Comparison of ENCODE assay signal across 2 mouse cellular contexts in genomic region chr2:165055905-165056304, GRCm38 (mm10).
TF ChIP-seq lines count a peak whose summit lies in the region.

No protein-coding gene starts in this region.

TF ChIP-seq in CH12.LX, 34 proteins besides CTCF, POLR2A, EP300 and RAD21:
- TF ChIP-seq USF1 (IDR thresholded peaks at IDR 0.05; ENCODE audit: low read depth, low read length), result no peak
- no peak; the same call in 1 of the 2 replicates for TF ChIP-seq CHD2 (IDR thresholded peaks at IDR 0.05; ENCODE audit: low read length)
- TF ChIP-seq GABPA (IDR thresholded peaks at IDR 0.05; ENCODE audit: insufficient replicate concordance, low read depth, low read length), result no peak
- no peak for TF ChIP-seq ZC3H11A (IDR thresholded peaks at IDR 0.05; ENCODE audit: low read depth, low read length)
- TF ChIP-seq MAZ (IDR thresholded peaks at IDR 0.05; ENCODE audit: low read depth, low read length), result no peak
- no peak for TF ChIP-seq ZNF384 (IDR thresholded peaks at IDR 0.05; ENCODE audit: low read depth, low read length)
- no peak for TF ChIP-seq MXI1 (IDR thresholded peaks at IDR 0.05; ENCODE audit: low read depth, low read length)
- TF ChIP-seq CHD1 (IDR thresholded peaks at IDR 0.05; ENCODE audit: low read depth, low read length), result no peak; the same call in none of the 2 replicates
TF ChIP-seq in CH12.LX: peak in this region for 0.

TF ChIP-seq in myocyte, 11 proteins besides CTCF, POLR2A, EP300 and RAD21:
- no peak for TF ChIP-seq TCF12 (IDR thresholded peaks at IDR 0.05; ENCODE audit: insufficient read depth, poor library complexity, severe bottlenecking)
- no peak for TF ChIP-seq USF1 (IDR thresholded peaks at IDR 0.05; ENCODE audit: low read depth)
- TF ChIP-seq E2F4 (IDR thresholded peaks at IDR 0.05; ENCODE audit: insufficient read depth), result no peak
- TF ChIP-seq MYOD1 (IDR thresholded peaks at IDR 0.05; ENCODE audit: control insufficient read depth in 1 of 3, insufficient read length in 2 of 3, low read depth in 2 of 3), result no peak
- no peak for TF ChIP-seq POLR2AphosphoS2 (IDR thresholded peaks at IDR 0.05; ENCODE audit: insufficient read length, low read depth)
- TF ChIP-seq REST (IDR thresholded peaks at IDR 0.05; ENCODE audit: insufficient read depth, insufficient read length), result no peak
- no peak for TF ChIP-seq MAX (IDR thresholded peaks at IDR 0.05; ENCODE audit: low read depth)
- no peak for TF ChIP-seq TCF3 (IDR thresholded peaks at IDR 0.05; ENCODE audit: insufficient read length, low read depth)
- no peak for TF ChIP-seq MYOG (IDR thresholded peaks at IDR 0.05; ENCODE audit: control insufficient read depth in 1 of 3, insufficient read depth in 1 of 3, insufficient read length in 2 of 3, low read depth in 2 of 3)
- TF ChIP-seq CEBPB (IDR thresholded peaks at IDR 0.05; ENCODE audit: insufficient read depth, poor library complexity, severe bottlenecking), result no peak
- no peak for TF ChIP-seq SRF (IDR thresholded peaks at IDR 0.05; ENCODE audit: control insufficient read depth, insufficient read length, low read depth)
